In genomic region chr1:107783079-107783478, GRCm38 (mm10) we compare ENCODE assay signal across 31 mouse cellular contexts.
DNase-seq lines count a peak whose midpoint lies in the region; ATAC-seq and TF ChIP-seq lines count a peak whose summit lies in the region.
"Had no signal": no experiment of that assay in that cellular context is flagged by ENCODE, and none has a peak within 500 bp of the region (broad histone marks: within the 10 kb centered on the region; RNA-seq: fewer than 3 reads in every experiment).

No protein-coding gene starts in this region.

- H3K4me1 ChIP-seq in hindbrain, embryonic 16.5 days (ENCODE audit: control insufficient read depth, insufficient read depth, low read depth, low read length), result no peaks in the 10 kb centered on the region
- no peaks in the 10 kb centered on the region for H3K4me1 ChIP-seq in hindbrain, embryonic 14.5 days (replicated peaks; ENCODE audit: control insufficient read depth, insufficient read depth, low read length)
- no peaks in the 10 kb centered on the region for H3K4me1 ChIP-seq in midbrain, postnatal 0 days (ENCODE audit: insufficient read depth, low read length)
- H3K4me1 ChIP-seq in midbrain, embryonic 11.5 days (ENCODE audit: control insufficient read depth, insufficient read depth, low read length), result no peaks in the 10 kb centered on the region
- H3K4me1 ChIP-seq: embryonic facial prominence, embryonic 10.5 days; embryonic facial prominence, embryonic 13.5 days; forebrain, embryonic 12.5 days; forebrain, embryonic 15.5 days; heart, embryonic 12.5 days; heart, embryonic 15.5 days; hindbrain, embryonic 10.5 days; hindbrain, embryonic 15.5 days had no signal

- ATAC-seq in hindbrain, embryonic 16.5 days, result peak; percentile 60
- no peak for ATAC-seq in hindbrain, embryonic 14.5 days (ENCODE audit: low FRiP score)
- ATAC-seq in midbrain, postnatal 0 days (ENCODE audit: low FRiP score), result no peak
- ATAC-seq in midbrain, embryonic 11.5 days (ENCODE audit: low FRiP score), result no peak
- ATAC-seq: forebrain, embryonic 15.5 days; inflammation-experienced regulatory T-cells, adult 6 months; Patski had no signal

- DNase-seq in hindbrain, embryonic 14.5 days (ENCODE audit: low spot score), result no peak
- DNase-seq in midbrain, postnatal 0 days (ENCODE audit: low spot score), result peak; percentile 5
- no peak for DNase-seq in midbrain, embryonic 11.5 days (ENCODE audit: low spot score, missing footprints)
- peak; percentile 34 for DNase-seq in brain, embryonic 14.5 days (ENCODE audit: low read depth)
- no peak for DNase-seq in layer of hippocampus, postnatal 10 days (ENCODE audit: low spot score in 2 of 2)
- DNase-seq: adrenal gland, postnatal 10 days; adrenal gland, postnatal 36 days; B cell, adult 2 months; cerebellum, adult 11-12 months; cerebellum, adult 8-10 months; cerebellum, postnatal 10 days; cerebellum, postnatal 36 days; embryo, embryonic 11 days; gastrocnemius, postnatal 25 days; heart, adult 18-20 months; heart, postnatal 10 days; heart, postnatal 36 days had no signal

- H3K27ac ChIP-seq in hindbrain, embryonic 16.5 days (ENCODE audit: low read depth, low read length), result no peak overlapping the region
- H3K27ac ChIP-seq in hindbrain, embryonic 14.5 days, result no peak overlapping the region
- no peak overlapping the region for H3K27ac ChIP-seq in midbrain, postnatal 0 days (ENCODE audit: low read depth, low read length)
- no peak overlapping the region for H3K27ac ChIP-seq in midbrain, embryonic 11.5 days (ENCODE audit: low read depth, low read length)
- H3K27ac ChIP-seq: embryonic facial prominence, embryonic 10.5 days; embryonic facial prominence, embryonic 13.5 days; forebrain, embryonic 12.5 days; forebrain, embryonic 15.5 days; heart, embryonic 15.5 days; hindbrain, embryonic 10.5 days; hindbrain, embryonic 15.5 days had no signal

- no peak for TF ChIP-seq POLR2A in brain, embryonic 14.5 days (IDR thresholded peaks at IDR 0.05; ENCODE audit: borderline replicate concordance, extremely low read depth, insufficient read depth, insufficient read length, poor library complexity, severe bottlenecking)

- no peaks in the 10 kb centered on the region for H3K27me3 ChIP-seq in hindbrain, embryonic 16.5 days (replicated peaks; ENCODE audit: control insufficient read depth, insufficient read depth, low read length)
- H3K27me3 ChIP-seq in hindbrain, embryonic 14.5 days (ENCODE audit: control insufficient read depth, insufficient read depth, low read length), result no peaks in the 10 kb centered on the region
- no peaks in the 10 kb centered on the region for H3K27me3 ChIP-seq in midbrain, postnatal 0 days (ENCODE audit: insufficient read depth, low read length)
- H3K27me3 ChIP-seq in midbrain, embryonic 11.5 days (ENCODE audit: control insufficient read depth, insufficient read depth, low read length), result no peaks in the 10 kb centered on the region
- H3K27me3 ChIP-seq: CH12.LX; embryonic facial prominence, embryonic 13.5 days; forebrain, embryonic 12.5 days; forebrain, embryonic 15.5 days; heart, embryonic 12.5 days; heart, embryonic 15.5 days; hindbrain, embryonic 15.5 days; Patski had no signal

- no peak overlapping the region for H3K9ac ChIP-seq in hindbrain, embryonic 16.5 days (ENCODE audit: low read depth, low read length)
- H3K9ac ChIP-seq in hindbrain, embryonic 14.5 days, result no peak overlapping the region
- H3K9ac ChIP-seq in midbrain, postnatal 0 days (replicated peaks; ENCODE audit: low read length, poor library complexity, severe bottlenecking), result no peak overlapping the region
- no peak overlapping the region for H3K9ac ChIP-seq in midbrain, embryonic 11.5 days (ENCODE audit: low read length)
- H3K9ac ChIP-seq: embryonic facial prominence, embryonic 13.5 days; forebrain, embryonic 12.5 days; forebrain, embryonic 15.5 days; heart, embryonic 12.5 days; heart, embryonic 15.5 days; hindbrain, embryonic 15.5 days had no signal

- no peak for TF ChIP-seq CTCF in midbrain, postnatal 0 days (IDR thresholded peaks at IDR 0.05)
- TF ChIP-seq CTCF in brain, embryonic 14.5 days (IDR thresholded peaks at IDR 0.05; ENCODE audit: borderline replicate concordance, extremely low read depth, insufficient read depth, insufficient read length), result no peak

- H3K4me3 ChIP-seq in hindbrain, embryonic 16.5 days (ENCODE audit: low read length), result no peak overlapping the region
- H3K4me3 ChIP-seq in hindbrain, embryonic 14.5 days (replicated peaks; ENCODE audit: low read length), result no peak overlapping the region
- H3K4me3 ChIP-seq in midbrain, postnatal 0 days (ENCODE audit: low read depth, low read length), result no peak overlapping the region
- H3K4me3 ChIP-seq in midbrain, embryonic 11.5 days (ENCODE audit: low read depth, low read length), result no peak overlapping the region
- H3K4me3 ChIP-seq: embryonic facial prominence, embryonic 10.5 days; embryonic facial prominence, embryonic 13.5 days; erythroblast, embryonic 14.5 days; forebrain, embryonic 12.5 days; forebrain, embryonic 15.5 days; heart, embryonic 12.5 days; heart, embryonic 15.5 days; hindbrain, embryonic 10.5 days; hindbrain, embryonic 15.5 days had no signal

- no peaks in the 10 kb centered on the region for H3K9me3 ChIP-seq in hindbrain, embryonic 16.5 days (ENCODE audit: control insufficient read depth, low read length)
- no peaks in the 10 kb centered on the region for H3K9me3 ChIP-seq in hindbrain, embryonic 14.5 days (ENCODE audit: control insufficient read depth, low read length)
- H3K9me3 ChIP-seq in midbrain, postnatal 0 days (ENCODE audit: low read length), result no peaks in the 10 kb centered on the region
- H3K9me3 ChIP-seq in midbrain, embryonic 11.5 days (ENCODE audit: control insufficient read depth, low read length), result no peaks in the 10 kb centered on the region
- H3K9me3 ChIP-seq: embryonic facial prominence, embryonic 10.5 days; embryonic facial prominence, embryonic 13.5 days; forebrain, embryonic 12.5 days; forebrain, embryonic 15.5 days; heart, embryonic 12.5 days; heart, embryonic 15.5 days; hindbrain, embryonic 10.5 days; hindbrain, embryonic 15.5 days had no signal

- WGBS in hindbrain, embryonic 16.5 days, result 65% methylated on average over 5 of the region's 5 CpGs
- 74% methylated on average over 5 of the region's 5 CpGs for WGBS in hindbrain, embryonic 14.5 days
- 71% methylated on average over 5 of the region's 5 CpGs for WGBS in midbrain, postnatal 0 days
- 87% methylated on average over 5 of the region's 5 CpGs for WGBS in midbrain, embryonic 11.5 days

- H3K36me3 ChIP-seq in hindbrain, embryonic 16.5 days (ENCODE audit: control insufficient read depth, insufficient read depth, low read length), result no peaks in the 10 kb centered on the region
- no peaks in the 10 kb centered on the region for H3K36me3 ChIP-seq in hindbrain, embryonic 14.5 days (replicated peaks; ENCODE audit: control insufficient read depth, insufficient read depth)
- H3K36me3 ChIP-seq in midbrain, postnatal 0 days (ENCODE audit: insufficient read depth, low read length), result no peaks in the 10 kb centered on the region
- H3K36me3 ChIP-seq in midbrain, embryonic 11.5 days (ENCODE audit: control insufficient read depth, insufficient read depth, low read length), result no peaks in the 10 kb centered on the region
- H3K36me3 ChIP-seq: embryonic facial prominence, embryonic 10.5 days; embryonic facial prominence, embryonic 13.5 days; forebrain, embryonic 12.5 days; forebrain, embryonic 15.5 days; G1E; heart, embryonic 12.5 days; heart, embryonic 15.5 days; hindbrain, embryonic 10.5 days; hindbrain, embryonic 15.5 days had no signal

- H3K4me2 ChIP-seq in hindbrain, embryonic 16.5 days (ENCODE audit: low read length), result no peak overlapping the region
- no peak overlapping the region for H3K4me2 ChIP-seq in hindbrain, embryonic 14.5 days (replicated peaks)
- H3K4me2 ChIP-seq in midbrain, postnatal 0 days (ENCODE audit: low read depth, low read length, poor library complexity, severe bottlenecking), result no peak overlapping the region
- H3K4me2 ChIP-seq in midbrain, embryonic 11.5 days, result no peak overlapping the region
- H3K4me2 ChIP-seq: embryonic facial prominence, embryonic 13.5 days; forebrain, embryonic 12.5 days; forebrain, embryonic 15.5 days; heart, embryonic 12.5 days; heart, embryonic 15.5 days; hindbrain, embryonic 15.5 days had no signal

Comparison
In these comparisons a context has a peak if more than half of its experiments do, and no peak if none do; other contexts are left out.
1. DNase-seq: peak in midbrain, postnatal 0 days (single experiment) and brain, embryonic 14.5 days (single experiment); none in hindbrain, embryonic 14.5 days (single experiment), midbrain, embryonic 11.5 days (single experiment) and layer of hippocampus, postnatal 10 days (0 of 2).